Mouse (Mus musculus): ENCODE measurements around the gene Acer3. TPM values are rescaled to one million over a fixed set of nuclear protein-coding genes. Genes with fewer than 3 reads are reported as not detected.

Gene Acer3
- polyA plus RNA-seq, 1 experiment from 2014 or later: 16.2 TPM

DNA sequence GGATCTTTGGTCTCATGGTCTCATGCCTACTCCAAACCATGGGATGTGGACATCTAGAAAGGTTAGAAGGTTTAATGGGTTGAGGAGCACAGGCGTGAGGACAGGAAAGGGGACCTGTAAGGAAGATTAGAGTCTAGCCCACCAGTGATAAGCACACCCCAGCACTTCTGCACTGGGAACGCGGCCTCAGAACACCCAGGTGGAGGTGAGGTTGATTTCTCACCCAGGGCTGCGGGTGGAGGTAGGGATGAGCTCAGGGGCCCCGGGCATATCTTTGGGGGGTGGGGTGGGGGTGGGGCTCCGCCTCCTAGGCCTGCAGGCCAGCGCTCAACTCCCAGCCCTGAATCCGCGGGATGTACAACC, 143.5 kb downstream of the Acer3 start:
- no peak; the same call in 1 of the 2 replicates for ATAC-seq (replicated peaks; ENCODE audit: insufficient number of reproducible peaks, insufficient read depth, low FRiP score, low read depth)
- peak overlapping the region; percentile 73 for H3K4me2 ChIP-seq
- H3K4me1 ChIP-seq (replicated peaks): peaks cover 12% of the 10 kb centered on the region
- H3K36me3 ChIP-seq: no peaks in the 10 kb centered on the region
- WGBS: 9% methylated on average over 9 of the region's 9 CpGs
- H3K9me3 ChIP-seq (replicated peaks): no peaks in the 10 kb centered on the region
- peak overlapping the region; percentile 43 for H3K9ac ChIP-seq
- H3K4me3 ChIP-seq: peak overlapping the region; percentile 67
- H3K27ac ChIP-seq: no peak overlapping the region
- no peaks in the 10 kb centered on the region for H3K27me3 ChIP-seq

DNA sequence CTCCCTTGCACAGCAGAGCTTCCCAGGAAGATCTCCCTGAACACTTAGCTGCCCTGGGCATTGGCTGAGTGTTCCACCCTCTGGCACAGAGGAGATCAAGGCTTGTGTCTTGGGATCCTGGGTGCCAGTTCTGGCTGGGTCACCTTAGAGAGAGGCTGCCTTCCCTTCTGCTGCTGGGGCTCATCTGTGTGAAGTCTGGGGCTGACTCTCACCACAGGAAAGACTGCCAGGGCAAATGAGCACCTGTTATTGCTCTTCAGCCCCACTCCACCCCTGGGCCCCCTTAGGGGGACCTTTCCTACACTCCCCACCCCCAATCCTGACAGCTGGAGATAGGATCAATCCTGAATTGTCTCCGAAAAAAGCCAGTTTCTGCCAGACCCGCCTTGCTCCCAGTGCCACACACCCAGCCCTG, 143.9 kb downstream of the Acer3 start:
- Histone ChIP-seq H3K27me3 (no peaks in the 10 kb centered on the region), H3K4me3 (peak overlapping the region; percentile 67), H3K27ac (no peak overlapping the region), H3K4me1 (replicated peaks) (peaks cover 12% of the 10 kb centered on the region), H3K36me3 (no peaks in the 10 kb centered on the region), H3K9ac (no peak overlapping the region), H3K4me2 (peak overlapping the region; percentile 73), H3K9me3 (replicated peaks) (no peaks in the 10 kb centered on the region)
- WGBS: 43% methylated on average over 2 of the region's 2 CpGs
- no peak for ATAC-seq (replicated peaks; ENCODE audit: insufficient number of reproducible peaks, insufficient read depth, low FRiP score, low read depth)

DNA sequence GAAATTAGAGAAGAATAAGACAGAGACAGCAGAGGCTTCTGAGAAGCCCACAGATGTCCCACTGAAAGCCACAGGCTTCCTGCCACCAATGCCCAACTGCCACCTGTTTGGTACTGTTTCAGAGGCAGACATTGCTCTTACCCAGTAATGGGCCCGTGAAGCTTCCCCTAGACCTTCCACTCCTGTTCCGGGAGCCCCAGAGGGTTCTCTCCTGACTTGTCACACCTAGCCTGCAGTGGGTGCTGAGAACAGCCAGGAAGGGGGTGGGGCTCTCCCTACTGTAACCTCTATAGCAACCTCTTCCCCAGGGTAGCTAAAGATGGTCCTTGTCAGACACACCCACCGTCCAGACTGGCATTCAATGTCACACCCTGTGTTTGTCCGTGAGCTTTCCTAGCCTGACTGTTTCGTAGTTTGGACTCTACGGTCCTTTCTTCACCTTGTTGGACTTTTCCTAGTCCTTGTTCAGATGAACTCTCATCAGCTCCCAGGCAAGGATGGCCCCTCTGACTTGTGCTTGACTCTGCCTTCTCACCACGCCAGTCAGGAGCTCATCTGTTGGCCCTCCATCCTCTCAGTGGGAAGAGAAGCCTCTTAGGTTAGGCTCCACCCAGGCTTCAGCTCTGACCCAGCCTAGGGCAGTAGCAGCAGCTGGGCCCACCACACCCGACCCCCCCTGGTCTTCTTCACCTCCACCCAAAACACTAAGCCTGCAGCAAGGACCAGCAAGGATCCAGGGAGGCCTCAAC, 144.5 kb downstream of the Acer3 start:
- Histone ChIP-seq H3K4me2 (peak overlapping the region; percentile 73; the same call in 1 of the 2 replicates), H3K36me3 (no peaks in the 10 kb centered on the region), H3K27me3 (no peaks in the 10 kb centered on the region), H3K27ac (no peak overlapping the region), H3K4me3 (peak overlapping the region; percentile 67), H3K9ac (no peak overlapping the region), H3K9me3 (replicated peaks) (no peaks in the 10 kb centered on the region), H3K4me1 (replicated peaks) (peaks cover 15% of the 10 kb centered on the region)
- 60% methylated on average over 8 of the region's 8 CpGs for WGBS
- no peak for ATAC-seq (replicated peaks; ENCODE audit: insufficient number of reproducible peaks, insufficient read depth, low FRiP score, low read depth)

DNA sequence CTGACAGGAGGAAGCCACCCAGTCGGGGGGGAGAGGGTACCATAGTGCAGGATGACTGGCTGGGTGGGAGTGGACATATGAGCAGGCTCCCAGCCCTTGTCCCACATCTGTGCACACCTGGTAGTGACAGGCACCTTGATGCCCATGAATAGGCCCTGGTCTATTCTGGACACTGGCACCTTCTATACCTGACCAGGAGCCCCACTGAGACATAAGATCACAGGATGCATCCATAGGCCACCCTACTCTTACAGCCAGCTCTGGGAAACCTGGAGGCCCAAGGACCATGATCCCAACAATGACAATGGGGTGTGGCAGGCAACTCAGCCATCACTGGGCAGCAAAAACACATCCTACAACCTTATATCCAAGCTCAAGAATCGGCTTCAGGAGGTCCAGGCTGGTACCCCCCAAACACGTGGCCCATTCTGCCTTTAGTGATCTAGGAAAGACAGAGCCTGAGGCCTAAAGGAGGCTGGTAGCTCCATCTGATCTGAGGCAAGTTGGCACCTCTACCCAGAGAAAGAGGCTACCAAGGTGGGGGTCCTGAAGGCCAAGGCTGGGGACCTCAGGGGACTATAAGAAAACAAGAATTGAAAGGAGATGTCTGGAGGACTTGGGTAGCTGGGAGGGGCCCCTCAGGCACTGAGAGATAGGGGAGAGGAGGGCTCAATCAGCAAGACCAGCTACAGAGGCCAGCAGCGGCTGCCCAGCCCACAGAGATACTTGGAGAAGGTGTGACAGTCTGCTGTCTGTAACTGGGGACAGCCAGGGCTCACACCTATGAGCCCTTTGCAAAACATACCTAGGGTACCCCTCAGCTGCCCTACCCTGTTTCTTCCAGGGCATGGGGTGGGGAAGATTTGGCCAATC, 145.9 kb downstream of the Acer3 start:
- 0 out of 2 replicates have a peak overlapping the region, but pooled peaks have one; percentile 13 for H3K4me2 ChIP-seq
- ATAC-seq (replicated peaks; ENCODE audit: insufficient number of reproducible peaks, insufficient read depth, low FRiP score, low read depth): no peak

DNA sequence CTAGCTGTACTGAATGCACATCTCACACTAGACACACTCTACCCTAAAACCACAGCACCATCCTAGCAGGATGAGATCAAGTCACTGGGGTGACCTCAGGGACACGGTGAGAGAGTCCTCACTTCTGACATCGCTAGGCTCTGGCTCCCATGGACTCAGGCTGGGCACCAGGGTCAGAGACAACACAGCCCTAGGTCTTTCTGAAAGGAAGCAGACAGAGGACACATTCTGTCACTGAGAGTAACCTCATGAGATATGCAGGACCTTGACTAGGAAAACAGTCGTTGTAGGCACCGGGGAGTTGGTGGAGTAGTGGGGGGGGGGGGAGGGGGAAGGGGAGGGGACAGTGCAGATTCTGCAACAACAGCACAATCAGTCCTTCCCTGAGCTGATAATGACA, 147.6 kb downstream of the Acer3 start:
- H3K4me3 ChIP-seq: no peak overlapping the region
- H3K36me3 ChIP-seq: no peaks in the 10 kb centered on the region
- H3K9ac ChIP-seq: no peak overlapping the region
- H3K4me1 ChIP-seq (replicated peaks): peaks cover 19% of the 10 kb centered on the region
- H3K9me3 ChIP-seq (replicated peaks): no peaks in the 10 kb centered on the region
- H3K27me3 ChIP-seq: no peaks in the 10 kb centered on the region
- 19% methylated on average over 4 of the region's 4 CpGs for WGBS
- H3K27ac ChIP-seq: no peak overlapping the region
- H3K4me2 ChIP-seq: no peak overlapping the region
- ATAC-seq (replicated peaks; ENCODE audit: insufficient number of reproducible peaks, insufficient read depth, low FRiP score, low read depth): no peak

More for the DNA sequence above, 145.9 kb downstream of the Acer3 start:
- no peaks in the 10 kb centered on the region for H3K9me3 ChIP-seq (replicated peaks)
- no peaks in the 10 kb centered on the region for H3K27me3 ChIP-seq
- peaks cover 23% of the 10 kb centered on the region for H3K4me1 ChIP-seq (replicated peaks)
- no peaks in the 10 kb centered on the region for H3K36me3 ChIP-seq
- no peak overlapping the region for H3K4me3 ChIP-seq
- H3K9ac ChIP-seq: no peak overlapping the region
- WGBS: 52% methylated on average over 4 of the region's 4 CpGs
- no peak overlapping the region for H3K27ac ChIP-seq

DNA sequence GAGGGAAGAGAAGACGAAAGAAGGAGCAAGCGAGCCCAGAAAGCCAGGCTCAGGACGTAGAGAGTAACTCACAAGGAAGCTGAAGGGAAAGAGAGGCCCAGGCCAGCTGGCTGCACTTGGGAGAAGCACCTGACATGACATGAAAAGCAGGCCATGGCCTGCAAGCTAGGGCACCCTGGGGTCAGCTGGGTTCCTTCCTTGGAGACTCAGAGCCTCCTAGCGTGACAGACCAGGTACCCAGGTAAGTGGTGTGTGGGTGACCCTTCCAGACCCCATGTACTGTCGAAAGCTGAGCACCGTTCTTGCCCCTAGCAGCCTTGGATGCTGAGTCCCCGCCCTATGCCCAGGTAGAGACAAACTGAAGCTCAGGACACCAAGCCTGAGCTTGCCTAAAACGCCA, 148.3 kb downstream of the Acer3 start:
- no peak for ATAC-seq (replicated peaks; ENCODE audit: insufficient number of reproducible peaks, insufficient read depth, low FRiP score, low read depth)
- H3K27ac ChIP-seq: no peak overlapping the region
- WGBS: 75% methylated on average over 8 of the region's 8 CpGs
- H3K36me3 ChIP-seq: no peaks in the 10 kb centered on the region
- peaks cover 16% of the 10 kb centered on the region for H3K4me1 ChIP-seq (replicated peaks)
- no peaks in the 10 kb centered on the region for H3K27me3 ChIP-seq
- no peak overlapping the region for H3K9ac ChIP-seq
- no peak overlapping the region for H3K4me2 ChIP-seq
- no peak overlapping the region for H3K4me3 ChIP-seq
- no peaks in the 10 kb centered on the region for H3K9me3 ChIP-seq (replicated peaks)

DNA sequence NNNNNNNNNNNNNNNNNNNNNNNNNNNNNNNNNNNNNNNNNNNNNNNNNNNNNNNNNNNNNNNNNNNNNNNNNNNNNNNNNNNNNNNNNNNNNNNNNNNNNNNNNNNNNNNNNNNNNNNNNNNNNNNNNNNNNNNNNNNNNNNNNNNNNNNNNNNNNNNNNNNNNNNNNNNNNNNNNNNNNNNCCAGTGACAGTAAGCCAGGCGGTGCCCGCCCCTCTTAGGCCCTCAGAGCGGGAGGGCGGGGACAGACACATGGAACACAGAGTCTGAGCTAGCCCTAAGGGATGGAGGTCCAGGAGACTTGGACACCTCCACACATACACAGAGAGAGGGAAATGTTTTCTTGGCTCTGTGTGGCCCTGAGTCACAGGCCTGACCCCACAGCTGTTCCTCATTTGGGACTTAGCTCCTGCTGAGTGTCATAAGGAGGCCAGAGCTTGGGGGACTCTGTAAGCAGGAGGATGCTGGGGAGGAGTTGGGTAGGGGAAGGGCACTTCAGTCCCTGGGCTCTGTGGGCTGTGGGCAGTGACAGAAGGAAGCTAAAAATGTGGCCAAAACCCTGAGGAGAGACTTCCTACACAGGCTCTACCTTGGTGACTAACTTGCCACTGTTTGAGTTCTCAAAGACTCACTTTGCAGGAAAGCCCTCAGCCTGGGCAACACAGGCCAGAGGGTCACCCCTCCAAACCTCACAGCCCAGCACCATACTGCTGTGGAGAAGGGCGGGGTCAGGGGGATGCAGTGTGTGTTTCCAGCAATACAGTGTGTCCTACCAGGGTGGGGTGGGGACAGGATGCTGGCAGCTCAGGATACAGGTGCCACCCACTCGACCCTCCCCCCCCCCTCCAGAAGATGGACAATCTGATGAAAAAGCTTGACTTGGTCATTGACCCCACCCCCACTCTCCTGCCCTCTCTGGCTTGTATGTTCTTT, 149.6 kb downstream of the Acer3 start:
- Histone ChIP-seq H3K9me3 (replicated peaks) (no peaks in the 10 kb centered on the region), H3K27me3 (no peaks in the 10 kb centered on the region), H3K4me2 (no peak overlapping the region), H3K27ac (peak overlapping the region; percentile 56), H3K4me3 (no peak overlapping the region), H3K36me3 (no peaks in the 10 kb centered on the region), H3K4me1 (replicated peaks) (peaks cover 11% of the 10 kb centered on the region), H3K9ac (no peak overlapping the region)
- WGBS: 51% methylated on average over 6 of the region's 6 CpGs
- peak; percentile 66 for ATAC-seq (replicated peaks; ENCODE audit: insufficient number of reproducible peaks, insufficient read depth, low FRiP score, low read depth)

DNA sequence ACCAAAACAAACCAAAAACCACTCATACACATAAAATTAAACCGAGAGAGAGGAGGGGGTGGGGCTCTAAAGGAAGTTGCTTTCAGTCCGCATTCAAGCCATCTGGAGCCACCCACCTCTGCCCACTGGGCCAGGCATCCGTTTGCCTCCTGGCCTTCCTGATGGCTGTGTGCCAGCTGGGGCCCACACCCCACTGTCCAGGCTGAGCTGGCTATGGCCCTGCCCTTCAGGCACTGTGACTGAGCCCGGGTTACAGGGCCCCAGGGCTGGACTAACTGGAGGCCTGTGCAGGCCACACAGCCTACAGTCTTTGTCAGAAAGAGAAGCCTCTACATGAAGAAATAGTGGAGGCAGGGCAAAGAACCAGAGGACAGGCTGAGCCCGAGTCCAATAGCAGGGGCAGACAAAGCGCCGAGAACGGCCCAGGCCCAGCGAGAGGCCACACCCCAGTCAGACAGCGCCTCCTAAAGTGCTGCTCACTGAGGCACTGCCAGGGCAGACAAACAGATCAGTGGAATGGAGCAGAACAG, 155.9 kb downstream of the Acer3 start:
- H3K4me2 ChIP-seq: no peak overlapping the region

DNA sequence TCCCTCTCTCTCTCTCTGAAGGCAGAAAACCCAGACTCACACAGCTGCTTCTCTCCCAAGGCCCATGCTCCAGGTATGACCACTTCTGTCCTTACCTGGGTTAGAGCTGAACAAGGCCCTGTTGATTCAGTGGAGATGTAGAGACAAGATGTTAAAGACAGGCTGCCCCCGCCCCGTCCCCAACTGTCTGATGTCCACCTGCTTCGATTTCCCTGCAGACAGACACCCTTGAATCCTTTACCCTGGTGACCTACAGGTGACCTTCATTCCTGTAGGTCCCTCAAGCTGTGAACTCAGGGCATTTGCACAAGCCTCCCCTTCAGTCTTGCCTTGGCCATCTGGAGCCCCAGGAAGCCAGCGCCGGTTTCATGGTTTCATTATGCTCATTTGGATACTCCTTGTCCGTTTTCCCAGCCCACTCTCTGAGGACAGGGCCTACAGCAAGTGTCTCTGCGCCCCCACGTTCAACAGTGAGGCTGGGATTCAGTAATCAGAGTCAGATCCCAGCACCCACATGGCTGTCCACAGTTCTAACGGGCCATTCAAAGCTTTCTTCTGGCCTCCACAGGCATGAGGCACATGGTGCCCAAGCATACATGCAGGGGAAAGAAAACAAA, 156.5 kb downstream of the Acer3 start:
- Histone ChIP-seq H3K4me1 (replicated peaks) (peaks cover 38% of the 10 kb centered on the region), H3K9me3 (replicated peaks) (no peaks in the 10 kb centered on the region), H3K4me3 (no peak overlapping the region), H3K27ac (peak overlapping the region; percentile 20), H3K27me3 (no peaks in the 10 kb centered on the region), H3K9ac (no peak overlapping the region), H3K36me3 (no peaks in the 10 kb centered on the region), H3K4me2 (no peak overlapping the region)
- WGBS: 80% methylated on average over 9 of the region's 9 CpGs
- no peak for ATAC-seq (replicated peaks; ENCODE audit: insufficient number of reproducible peaks, insufficient read depth, low FRiP score, low read depth)

More for the DNA sequence above, 155.9 kb downstream of the Acer3 start:
- H3K4me1 ChIP-seq (replicated peaks): peaks cover 32% of the 10 kb centered on the region
- H3K36me3 ChIP-seq: no peaks in the 10 kb centered on the region
- 48% methylated on average over 10 of the region's 10 CpGs for WGBS
- H3K27me3 ChIP-seq: no peaks in the 10 kb centered on the region
- no peaks in the 10 kb centered on the region for H3K9me3 ChIP-seq (replicated peaks)
- peak overlapping the region; percentile 41 for H3K27ac ChIP-seq
- no peak overlapping the region for H3K4me3 ChIP-seq
- H3K9ac ChIP-seq: no peak overlapping the region
- ATAC-seq (replicated peaks; ENCODE audit: insufficient number of reproducible peaks, insufficient read depth, low FRiP score, low read depth): 0 out of 2 replicates have a peak, but pooled peaks have one; percentile 42

DNA sequence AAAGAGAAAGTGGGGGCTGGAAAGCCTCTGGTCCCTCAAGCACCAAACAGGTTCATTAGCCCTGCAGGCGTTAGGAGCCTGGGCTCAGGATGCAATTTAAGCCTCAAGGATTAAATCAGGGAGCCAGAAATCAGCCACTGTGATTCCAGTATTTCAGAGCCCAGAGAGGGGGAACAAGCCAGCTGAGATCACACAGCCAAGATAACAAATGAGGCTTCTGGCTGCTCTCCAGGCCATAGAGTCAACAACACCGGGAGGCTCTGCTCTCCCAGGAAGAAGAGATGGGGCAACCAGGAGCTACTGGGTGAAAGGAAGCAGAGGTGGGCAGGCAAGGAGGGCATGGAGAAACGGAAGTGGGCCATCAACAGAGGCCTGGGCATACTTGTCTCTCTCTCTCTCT, 157.3 kb downstream of the Acer3 start:
- Histone ChIP-seq H3K27ac (no peak overlapping the region), H3K4me3 (no peak overlapping the region), H3K9ac (no peak overlapping the region), H3K4me1 (replicated peaks) (peaks cover 43% of the 10 kb centered on the region), H3K36me3 (no peaks in the 10 kb centered on the region), H3K9me3 (replicated peaks) (no peaks in the 10 kb centered on the region), H3K27me3 (no peaks in the 10 kb centered on the region), H3K4me2 (no peak overlapping the region)
- ATAC-seq (replicated peaks; ENCODE audit: insufficient number of reproducible peaks, insufficient read depth, low FRiP score, low read depth): no peak
- 36% methylated on average over 3 of the region's 3 CpGs for WGBS

Measured in heart, embryonic 15.5 days (tissue).